Mouse (Mus musculus) liver, embryonic 13.5 days (tissue): ENCODE measurements around the gene Elmsan1. TPM values are rescaled to one million over a fixed set of nuclear protein-coding genes. Genes with fewer than 3 reads are reported as not detected.

Experiments
- ATAC-seq: fragments of 200-750 bp; cut with Nextera tagmentation; 2 replicates; pipeline ENCODE4 v1.8.0; 2017; ENCODE audit warnings: low read depth, mild to moderate bottlenecking, moderate number of reproducible peaks, moderate library complexity
- DNase-seq: peaks from one replicate; pipeline ENCODE4 v3.0.0; 2022
- H3K27ac ChIP-seq: fragments of 300-500 bp; sonication (generic); 2 replicates; pipeline ENCODE4 v1.5.1; 2015; ENCODE audit warnings: moderate library complexity, mild to moderate bottlenecking, inconsistent platforms
- H3K27me3 ChIP-seq: fragments of 300-500 bp; sonication (generic); 2 replicates; pipeline ENCODE4 v1.6.1; 2015; ENCODE audit warnings: mild to moderate bottlenecking, inconsistent platforms
- H3K36me3 ChIP-seq: fragments of 300-500 bp; sonication (generic); 2 replicates; pipeline ENCODE4 v1.6.1; 2015; ENCODE audit warnings: mild to moderate bottlenecking, inconsistent platforms
- H3K4me1 ChIP-seq: fragments of 300-500 bp; sonication (generic); replicated peaks from 2 replicates; pipeline ENCODE4 v1.6.1; 2015; ENCODE audit warnings: inconsistent platforms
- H3K4me2 ChIP-seq: fragments of 300-500 bp; sonication (generic); 2 replicates; pipeline ENCODE4 v1.6.1; 2015; ENCODE audit warnings: inconsistent platforms, mild to moderate bottlenecking, moderate library complexity
- H3K4me3 ChIP-seq: fragments of 300-500 bp; sonication (generic); replicated peaks from 2 replicates; pipeline ENCODE4 v1.5.1; 2015; ENCODE audit warnings: mild to moderate bottlenecking, inconsistent platforms
- H3K9ac ChIP-seq: fragments of 300-500 bp; sonication (generic); 2 replicates; pipeline ENCODE4 v1.6.1; 2015; ENCODE audit warnings: mild to moderate bottlenecking, inconsistent platforms
- H3K9me3 ChIP-seq: fragments of 300-500 bp; sonication (generic); replicated peaks from 2 replicates; pipeline ENCODE4 v1.6.1; 2016; ENCODE audit warnings: inconsistent platforms
- WGBS: fragments of 180-500 bp; shearing (Covaris S2); methylation state at CpG from one replicate; pipeline ENCODE4 v1.1.7; 2015; ENCODE audit not compliant: insufficient replicate concordance; 5-methylcytosine and 5-hydroxymethylcytosine counted together
- polyA plus RNA-seq: library from polyadenylated mRNA; unstranded; fragments of >200 nt; fragmentation: Nextera tagmentation; extraction: Ambion mirVana; gene quantifications from 2 replicates; pipeline ENCODE4 v1.2.1, GENCODE M21; 2015

Elmsan1 gene
- polyA plus RNA-seq, 1 experiment from 2014 or later, result 3.7 TPM

GRCm38 (mm10) chr12:84191190-84191589 lies 27.5 kb downstream of the Elmsan1 start:
- peak overlapping the region; percentile 98 for H3K27ac ChIP-seq
- H3K27me3 ChIP-seq, result no peaks in the 10 kb centered on the region
- WGBS, result 29% methylated on average over 7 of the region's 7 CpGs
- peaks cover 85% of the 10 kb centered on the region for H3K4me1 ChIP-seq
- DNase-seq (no peak), ATAC-seq (peak; percentile 7; the same call in 1 of the 2 replicates)
- H3K9ac ChIP-seq, result peak overlapping the region; percentile 99
- H3K36me3 ChIP-seq, result peaks cover 27% of the 10 kb centered on the region
- no peaks in the 10 kb centered on the region for H3K9me3 ChIP-seq
- peak overlapping the region; percentile 98 for H3K4me2 ChIP-seq
- H3K4me3 ChIP-seq, result peak overlapping the region; percentile 97

- ATAC-seq (no peak), DNase-seq (no peak)
- Histone ChIP-seq H3K27me3 (no peaks in the 10 kb centered on the region), H3K9me3 (no peaks in the 10 kb centered on the region), H3K9ac (peak overlapping the region; percentile 99), H3K4me1 (peaks cover 85% of the 10 kb centered on the region), H3K4me2 (peak overlapping the region; percentile 98), H3K27ac (peak overlapping the region; percentile 98), H3K4me3 (peak overlapping the region; percentile 97), H3K36me3 (peaks cover 36% of the 10 kb centered on the region)
- WGBS, result 45% methylated on average over 12 of the region's 15 CpGs
These were observed 28.4 kb downstream of the Elmsan1 start for GRCm38 (mm10) chr12:84190151-84190820.

GRCm38 (mm10) chr12:84188881-84189444 lies 29.7 kb downstream of the Elmsan1 start:
- 57% methylated on average over 14 of the region's 14 CpGs for WGBS
- DNase-seq, result no peak
- Histone ChIP-seq H3K4me2 (0 out of 2 replicates have a peak overlapping the region, but pooled peaks have one; percentile 98), H3K4me1 (peaks cover 82% of the 10 kb centered on the region), H3K4me3 (no peak overlapping the region), H3K27ac (peak overlapping the region; percentile 63), H3K27me3 (no peaks in the 10 kb centered on the region), H3K36me3 (peaks cover 48% of the 10 kb centered on the region), H3K9me3 (no peaks in the 10 kb centered on the region), H3K9ac (0 out of 2 replicates have a peak overlapping the region, but pooled peaks have one; percentile 3)
- no peak for ATAC-seq

- H3K36me3 ChIP-seq, result peaks cover 52% of the 10 kb centered on the region
- H3K27me3 ChIP-seq, result no peaks in the 10 kb centered on the region
- no peak for ATAC-seq
- DNase-seq, result no peak
- H3K9me3 ChIP-seq, result no peaks in the 10 kb centered on the region
- H3K4me3 ChIP-seq, result no peak overlapping the region
- H3K9ac ChIP-seq, result peak overlapping the region; percentile 22; the same call in 1 of the 2 replicates
- H3K4me1 ChIP-seq, result peaks cover 92% of the 10 kb centered on the region
- WGBS, result 61% methylated on average over 15 of the region's 15 CpGs
- H3K27ac ChIP-seq, result peak overlapping the region; percentile 63
- H3K4me2 ChIP-seq, result no peak overlapping the region
These were observed 30.7 kb downstream of the Elmsan1 start for GRCm38 (mm10) chr12:84187752-84188601.

- WGBS, result 90% methylated on average over 5 of the region's 5 CpGs
- no peak overlapping the region; the same call in 1 of the 2 replicates for H3K27ac ChIP-seq
- ATAC-seq, result no peak
- no peaks in the 10 kb centered on the region for H3K27me3 ChIP-seq
- H3K9me3 ChIP-seq, result no peaks in the 10 kb centered on the region
- no peak for DNase-seq
- no peak overlapping the region for H3K4me2 ChIP-seq
- H3K36me3 ChIP-seq, result peaks cover 54% of the 10 kb centered on the region
- no peak overlapping the region for H3K4me3 ChIP-seq
- peaks cover 92% of the 10 kb centered on the region for H3K4me1 ChIP-seq
- no peak overlapping the region for H3K9ac ChIP-seq
These were observed 31.7 kb downstream of the Elmsan1 start for GRCm38 (mm10) chr12:84186950-84187349.

GRCm38 (mm10) chr12:84186536-84186935 lies 32.1 kb downstream of the Elmsan1 start:
- H3K27me3 ChIP-seq, result no peaks in the 10 kb centered on the region
- H3K4me3 ChIP-seq, result no peak overlapping the region
- H3K4me2 ChIP-seq, result no peak overlapping the region
- peaks cover 58% of the 10 kb centered on the region for H3K36me3 ChIP-seq
- H3K4me1 ChIP-seq, result peaks cover 92% of the 10 kb centered on the region
- WGBS, result 88% methylated on average over 3 of the region's 3 CpGs
- DNase-seq, result no peak
- ATAC-seq, result no peak
- H3K27ac ChIP-seq, result 0 out of 2 replicates have a peak overlapping the region, but pooled peaks have one; percentile 24
- H3K9me3 ChIP-seq, result no peaks in the 10 kb centered on the region
- no peak overlapping the region for H3K9ac ChIP-seq

GRCm38 (mm10) chr12:84185547-84185946 lies 33.1 kb downstream of the Elmsan1 start:
- Histone ChIP-seq H3K27me3 (no peaks in the 10 kb centered on the region), H3K9me3 (no peaks in the 10 kb centered on the region), H3K27ac (0 out of 2 replicates have a peak overlapping the region, but pooled peaks have one; percentile 24), H3K9ac (no peak overlapping the region), H3K36me3 (peaks cover 61% of the 10 kb centered on the region), H3K4me1 (peaks cover 92% of the 10 kb centered on the region), H3K4me3 (no peak overlapping the region), H3K4me2 (no peak overlapping the region)
- DNase-seq (no peak), ATAC-seq (no peak)
- 79% methylated on average over 6 of the region's 6 CpGs for WGBS

GRCm38 (mm10) chr12:84184979-84185378 lies 33.7 kb downstream of the Elmsan1 start:
- no peak overlapping the region for H3K4me2 ChIP-seq
- H3K27me3 ChIP-seq, result no peaks in the 10 kb centered on the region
- peaks cover 92% of the 10 kb centered on the region for H3K4me1 ChIP-seq
- H3K9me3 ChIP-seq, result no peaks in the 10 kb centered on the region
- ATAC-seq (no peak), DNase-seq (no peak)
- WGBS, result 86% methylated on average over 5 of the region's 5 CpGs
- H3K27ac ChIP-seq, result no peak overlapping the region
- H3K36me3 ChIP-seq, result peaks cover 61% of the 10 kb centered on the region
- H3K4me3 ChIP-seq, result no peak overlapping the region
- H3K9ac ChIP-seq, result no peak overlapping the region

- Histone ChIP-seq H3K9ac (peak overlapping the region; percentile 52), H3K4me3 (no peak overlapping the region), H3K27me3 (no peaks in the 10 kb centered on the region), H3K4me1 (peaks cover 92% of the 10 kb centered on the region), H3K9me3 (no peaks in the 10 kb centered on the region), H3K4me2 (peak overlapping the region; percentile 44; the same call in 1 of the 2 replicates), H3K36me3 (peaks cover 42% of the 10 kb centered on the region), H3K27ac (peak overlapping the region; percentile 99; the same call in 1 of the 2 replicates)
- no peak for ATAC-seq
- no peak for DNase-seq
- 73% methylated on average over 6 of the region's 6 CpGs for WGBS
These were observed 36.7 kb downstream of the Elmsan1 start for GRCm38 (mm10) chr12:84181999-84182398.

- peak overlapping the region; percentile 44 for H3K4me2 ChIP-seq
- peaks cover 30% of the 10 kb centered on the region for H3K36me3 ChIP-seq
- H3K27me3 ChIP-seq, result no peaks in the 10 kb centered on the region
- DNase-seq, result no peak
- H3K27ac ChIP-seq, result peak overlapping the region; percentile 99
- no peaks in the 10 kb centered on the region for H3K9me3 ChIP-seq
- WGBS, result 13% methylated on average over 8 of the region's 8 CpGs
- H3K9ac ChIP-seq, result peak overlapping the region; percentile 52
- H3K4me1 ChIP-seq, result peaks cover 93% of the 10 kb centered on the region
- 0 out of 2 replicates have a peak overlapping the region, but pooled peaks have one; percentile 2 for H3K4me3 ChIP-seq
- ATAC-seq, result peak; percentile 65
These were observed 37.8 kb downstream of the Elmsan1 start for GRCm38 (mm10) chr12:84180701-84181435.
